Mouse (Mus musculus) lung, postnatal 0 days (tissue): Measurements from ENCODE around the gene Sh2d3c.

Experiments used
- CTCF ChIP-seq: IDR thresholded peaks from 2 replicates; pipeline ENCODE4 v1.5.1; 2016; ENCODE audit warnings: antibody characterized with exemption, mild to moderate bottlenecking
- EP300 ChIP-seq: IDR thresholded peaks from 2 replicates; pipeline ENCODE4 v1.6.1; 2016; ENCODE audit warnings: antibody characterized with exemption, mild to moderate bottlenecking, control low read depth

GRCm38 (mm10) chr2:32693282-32693681 is 27.6 kb upstream of the Sh2d3c start:
- TF ChIP-seq CTCF (no peak), EP300 (no peak)
